Mouse (Mus musculus) left cerebral cortex, postnatal 25 days (tissue): Measurements from ENCODE around the gene Lmo1. TPM values are rescaled to one million over a fixed set of nuclear protein-coding genes. Genes with fewer than 3 reads are reported as not detected.
"Not testable (repeated sequence)": the region's sequence is repeated elsewhere in the genome, so short reads cannot be mapped to it uniquely, and the experiment has no call there.

Experiments used
- DNase-seq, 2 experiments: peaks; one replicate each; pipeline ENCODE4 v3.0.0; 2022; ENCODE audit warnings: low spot score in 2 of 2, mixed read lengths in 1 of 2
- intact Hi-C: fragments of 180-260 bp; cut with DNase I; formaldehyde crosslinking; loops from one replicate; pipeline ENCODE4 v1.15.1; 2025
- total RNA-seq, 2 experiments: library from RNA; stranded (reverse); gene quantifications; 2 replicates each; pipeline ENCODE4 v1.2.3; 2021

Gene Lmo1
- total RNA-seq, 2 experiments from 2014 or later, result 12.0 to 19.0 TPM

DNA sequence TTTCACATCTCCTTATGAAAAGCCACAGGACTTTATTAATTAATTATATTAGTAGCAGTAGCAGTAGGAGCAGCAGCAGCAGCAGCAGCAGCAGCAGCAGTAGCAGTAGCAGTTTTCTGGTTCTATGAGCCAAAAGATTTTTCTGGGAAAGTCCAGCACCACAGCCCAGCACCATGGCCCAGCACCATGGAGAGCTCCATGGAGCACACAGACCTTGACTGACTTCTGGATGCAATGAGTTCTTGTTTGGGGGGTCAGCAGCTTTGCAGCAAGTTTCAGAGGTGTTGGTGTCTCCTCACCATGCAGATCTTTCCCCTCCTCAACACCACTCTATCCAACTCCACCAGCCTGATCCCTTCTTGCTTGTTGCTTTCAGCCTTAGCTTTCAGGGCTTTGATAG lies 45.6 kb downstream of the Lmo1 start:
- intact Hi-C loops, result no loop called here
- DNase-seq, result no peak

DNA sequence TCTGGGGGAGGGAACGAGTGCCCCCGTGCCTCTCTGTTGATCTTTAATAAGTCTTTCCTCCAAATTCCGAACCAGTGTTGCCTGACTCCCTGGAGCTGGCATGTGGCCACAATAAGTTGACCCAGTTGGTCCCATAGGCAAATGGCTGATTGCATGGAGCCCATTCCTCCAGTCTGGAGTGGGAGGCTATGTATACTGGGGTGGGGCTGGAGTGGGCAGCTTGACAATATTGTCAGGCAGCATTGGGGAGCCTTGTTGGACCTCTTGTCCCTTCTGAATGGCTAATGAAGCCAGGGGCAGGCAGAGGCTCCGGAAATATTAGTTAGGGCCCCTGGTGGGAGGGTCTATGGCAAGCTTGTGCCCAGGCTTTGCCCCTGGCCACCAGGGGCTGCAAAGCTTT lies 59.1 kb downstream of the Lmo1 start:
- DNase-seq, result no peak
- intact Hi-C loops, result no loop called here

DNA sequence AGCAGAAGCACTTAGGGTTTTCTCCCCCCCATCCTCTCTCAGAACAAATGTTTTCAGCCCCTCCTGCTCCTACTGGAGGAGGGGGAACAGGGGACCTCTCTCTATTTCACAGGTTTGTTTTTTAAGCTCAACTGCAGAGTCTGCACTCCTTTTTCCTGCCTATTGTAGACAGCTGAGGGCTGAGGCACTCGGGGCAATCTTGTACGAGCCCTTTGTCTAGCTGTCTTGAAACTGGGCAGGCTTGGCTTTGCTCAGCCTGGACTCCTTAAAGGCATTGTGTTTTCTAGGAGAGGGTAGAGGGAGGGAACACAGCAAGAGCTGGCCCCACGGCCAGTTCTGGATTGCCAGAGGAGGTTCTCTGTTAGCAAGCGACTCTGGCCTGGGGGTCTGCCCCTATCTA lies 59.5 kb downstream of the Lmo1 start:
- intact Hi-C loops, DNase-seq: not testable (repeated sequence)

DNA sequence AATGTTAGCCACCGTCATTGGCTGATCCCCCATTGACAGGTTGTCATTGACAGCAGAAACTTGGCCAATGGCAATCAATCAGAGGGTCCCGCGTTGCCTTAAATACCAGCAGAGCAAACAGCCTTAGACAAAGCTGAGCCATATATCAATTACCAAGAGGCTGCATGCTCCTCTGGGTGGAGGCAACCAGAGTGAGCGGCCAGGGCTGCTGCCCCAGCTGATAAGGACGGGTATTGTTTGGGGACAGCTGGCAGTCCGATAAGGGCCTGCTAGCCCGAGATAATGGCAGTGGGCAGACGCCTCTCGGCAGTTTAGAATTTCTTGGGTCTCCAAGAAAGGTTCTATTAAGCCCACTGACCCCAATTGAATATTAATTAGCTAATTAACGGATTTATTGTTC lies 60.1 kb downstream of the Lmo1 start:
- no peak for DNase-seq
- intact Hi-C loops, result no loop called here

DNA sequence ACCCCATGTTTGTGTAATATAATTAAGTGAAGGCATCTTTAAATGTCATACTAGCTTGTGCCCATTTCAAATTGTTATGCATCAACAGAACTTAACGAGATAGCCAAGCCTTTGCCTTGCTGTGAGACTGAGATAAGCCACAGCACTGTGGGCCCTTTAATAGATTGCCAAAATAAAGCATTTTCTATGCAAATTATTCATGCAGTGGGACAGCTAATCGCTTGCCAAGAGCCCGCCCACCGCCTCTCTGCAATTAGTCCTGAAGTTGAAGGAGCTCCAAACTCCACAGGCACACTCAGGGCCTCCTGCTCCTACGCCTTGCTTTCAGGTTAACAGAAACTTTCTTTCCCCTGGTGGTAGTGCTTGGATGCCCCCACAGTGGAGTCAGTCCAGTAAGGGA lies 64.0 kb downstream of the Lmo1 start:
- DNase-seq, result peak; percentile 54 to 90
- intact Hi-C loops, result no loop called here

DNA sequence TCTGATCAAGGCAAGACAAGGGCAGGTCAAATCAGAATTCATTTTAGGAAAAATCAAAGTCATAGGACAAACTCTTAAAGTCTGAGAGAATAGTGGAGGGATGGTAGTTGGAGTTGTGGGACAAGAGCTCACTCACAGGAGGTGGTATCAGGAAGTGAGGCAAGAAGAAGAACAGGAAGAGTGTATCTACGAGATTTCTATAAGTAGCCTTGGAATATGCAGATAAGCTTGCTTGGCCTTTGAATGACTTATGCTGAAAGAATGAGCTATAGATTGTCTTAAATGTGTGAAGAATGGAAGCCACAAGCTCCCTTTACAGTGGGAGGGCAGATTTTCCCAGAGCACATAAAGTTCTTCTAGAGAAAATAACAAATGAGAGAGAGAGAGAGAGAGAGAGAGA lies 70.1 kb downstream of the Lmo1 start:
- no peak for DNase-seq
- intact Hi-C loops, result no loop called here

DNA sequence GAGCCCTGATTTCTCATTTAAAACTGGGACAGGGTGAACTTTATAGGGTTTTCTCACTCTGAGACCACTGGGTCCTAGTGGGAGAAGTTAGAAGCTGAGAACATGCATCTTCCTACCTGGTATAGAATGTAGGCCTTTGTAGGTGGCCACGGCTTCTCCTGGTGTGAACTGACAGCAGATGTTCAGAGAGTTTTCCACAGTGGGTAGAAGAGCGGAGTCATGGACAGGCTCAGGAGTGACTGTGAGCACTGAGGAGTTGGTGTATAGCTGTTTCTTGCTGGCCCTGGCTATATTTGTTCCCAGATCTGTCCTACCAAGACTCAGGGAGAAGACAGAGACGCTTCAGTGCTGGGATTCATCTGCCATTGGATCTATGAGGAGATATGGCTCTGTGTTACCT lies 73.8 kb downstream of the Lmo1 start:
- intact Hi-C loops, result no loop called here
- peak in 1 of 2 experiments; percentile 52 for DNase-seq

DNA sequence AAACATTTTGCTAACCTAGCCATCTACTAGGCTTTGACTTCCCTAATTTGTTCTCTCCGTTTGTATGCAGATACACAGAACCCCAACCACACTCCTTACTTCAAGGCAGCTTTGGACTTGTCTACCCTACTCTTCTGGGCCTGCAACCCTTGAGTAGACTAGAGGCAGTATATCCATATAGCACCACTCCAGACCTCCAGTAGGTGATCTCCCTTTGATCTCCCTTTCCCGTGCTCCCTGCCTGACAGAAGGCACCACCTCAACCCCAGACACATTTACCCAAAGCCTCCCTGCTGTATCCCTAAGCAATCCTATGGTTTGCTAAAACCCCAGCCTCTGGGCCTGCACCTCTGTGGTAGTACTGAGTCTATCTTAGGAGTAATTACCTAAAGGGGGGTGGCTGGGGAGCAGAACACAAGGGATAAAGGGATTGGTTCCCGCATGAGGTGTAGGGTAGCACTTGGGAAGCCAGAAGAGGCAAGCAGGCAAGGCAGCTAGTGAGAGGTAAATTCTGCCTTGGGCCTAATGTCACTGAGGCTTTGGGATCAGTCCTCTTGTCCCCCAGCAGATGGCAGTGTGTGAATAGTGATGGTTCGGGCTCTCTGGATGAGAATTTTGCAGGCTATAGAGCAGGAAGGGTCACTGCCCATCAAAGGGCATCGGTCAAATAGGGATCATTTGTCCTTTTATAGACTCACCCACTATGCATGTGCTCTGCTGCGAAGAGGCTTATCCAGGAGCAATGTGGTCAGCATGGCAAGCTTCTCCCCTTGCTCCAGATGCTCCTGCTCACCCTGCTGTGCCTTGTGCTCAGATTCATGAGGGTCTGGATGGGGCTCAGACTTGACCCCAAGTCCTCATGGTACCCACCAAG lies 76.6 kb downstream of the Lmo1 start:
- peak; percentile 42 to 57 for DNase-seq
- intact Hi-C loops, result loop anchor here (2.0 kb wide), 4 partner anchors 40 to 326 kb away; no protein-coding TSS in a partner anchor

DNA sequence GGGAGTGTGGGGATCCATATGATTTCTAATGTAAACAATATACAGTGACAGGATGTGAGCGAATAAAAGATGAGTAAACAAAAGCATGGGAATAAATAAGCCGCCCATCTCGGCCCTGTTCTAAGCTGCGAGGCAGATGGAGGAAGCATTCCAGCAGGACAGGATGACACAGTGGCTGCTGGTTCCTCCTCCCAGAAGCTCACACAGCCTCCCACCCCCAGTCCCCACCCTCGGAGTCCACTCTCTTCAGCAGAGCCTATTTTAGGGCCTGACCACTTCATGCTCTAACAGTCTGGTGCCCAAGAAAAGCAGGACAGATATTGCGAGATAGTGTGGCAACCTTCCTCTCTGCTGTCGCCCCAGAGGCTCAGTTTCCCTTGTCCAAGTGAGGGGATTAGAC lies 77.8 kb downstream of the Lmo1 start:
- intact Hi-C loops, result no loop called here
- DNase-seq, result peak in 1 of 2 experiments; percentile 28

DNA sequence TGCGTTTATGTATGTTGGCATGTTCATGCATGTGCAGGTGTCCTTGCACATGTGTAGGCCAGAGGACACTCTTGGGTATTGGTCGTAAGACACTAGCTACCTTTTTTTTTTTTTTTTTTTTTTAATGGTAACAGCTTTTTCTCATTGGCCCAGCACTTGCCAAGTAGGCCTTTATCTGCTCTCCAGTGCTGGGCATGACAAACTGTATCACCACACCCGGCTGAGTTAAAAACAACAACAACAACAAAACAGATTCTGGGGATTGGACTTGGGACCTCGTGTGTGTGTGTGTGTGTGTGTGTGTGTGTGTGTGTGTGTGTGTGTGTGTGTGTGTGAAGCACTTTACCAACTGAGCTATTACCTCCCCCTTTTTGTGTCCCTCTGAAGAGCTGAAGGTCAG lies 78.4 kb downstream of the Lmo1 start:
- intact Hi-C loops, result no loop called here
- DNase-seq, result no peak

DNA sequence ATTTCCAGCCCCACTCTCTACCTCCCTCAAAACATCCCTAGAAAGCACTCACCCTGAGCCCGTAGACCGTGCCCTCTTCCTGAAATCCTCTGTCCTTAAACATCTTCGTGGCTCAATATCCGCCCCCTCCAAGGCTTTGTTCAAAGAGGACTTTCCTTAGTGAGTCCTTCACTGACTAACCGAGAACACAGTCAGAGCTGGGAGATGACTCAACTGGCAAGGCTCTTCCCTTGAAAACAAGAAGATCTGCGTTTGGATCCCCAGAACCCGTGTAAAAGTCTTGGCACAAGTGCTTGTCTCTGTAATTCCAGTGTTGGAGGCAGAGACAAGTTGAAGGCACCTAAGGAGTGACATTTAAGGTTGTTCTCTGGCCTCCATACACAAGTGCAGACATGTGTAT lies 80.7 kb downstream of the Lmo1 start:
- intact Hi-C loops, result no loop called here
- DNase-seq, result peak in 1 of 2 experiments; percentile 41

DNA sequence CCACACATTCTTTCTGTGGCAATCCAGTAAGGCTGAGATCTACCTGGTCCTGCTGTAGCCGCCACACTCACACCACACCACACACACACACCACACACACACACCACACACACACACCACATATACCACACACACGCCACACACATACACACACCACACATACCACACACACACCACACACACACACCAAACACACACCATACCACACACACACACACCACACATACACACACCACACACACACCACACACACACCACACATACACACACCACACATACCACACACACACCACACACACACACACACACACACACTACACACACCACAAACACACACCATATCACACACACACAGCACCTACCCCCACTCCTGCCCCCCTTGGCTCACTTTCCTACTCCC lies 83.7 kb downstream of the Lmo1 start:
- intact Hi-C loops, DNase-seq: not testable (repeated sequence)

Other genes starting within 250 kb of the Lmo1 start
- under 1 TPM; 0.48 to 0.71 TPM for gene Nlrp10, start 245.0 kb downstream of the Lmo1 start, total RNA-seq
- gene Eif3f, start 240.8 kb downstream of the Lmo1 start, total RNA-seq, result 10 to 100 TPM; 77.7 to 82.0 TPM
- gene Tub, start 224.9 kb downstream of the Lmo1 start, total RNA-seq, result 100 to 1,000 TPM; 119 to 128 TPM
- gene Ric3, start 91.9 kb downstream of the Lmo1 start, total RNA-seq, result 10 to 100 TPM; 62.4 to 66.4 TPM